Mouse (Mus musculus): ENCODE measurements around the gene Golt1a. TPM values are rescaled to one million over a fixed set of nuclear protein-coding genes. Genes with fewer than 3 reads are reported as not detected.

Golt1a gene
- total and polyA plus RNA-seq, 3 experiments, result not detected

GRCm38 (mm10) chr1:133321267-133321925 lies 11.8 kb downstream of the Golt1a start, which contains the start of gene Kiss1:
Gene Kiss1, plus strand, starts transcription at chr1:133321875.
- peaks cover 10% of the 10 kb centered on the region for H3K9me3 ChIP-seq (replicated peaks; ENCODE audit: low read length)
- no peak within 1 kb of the TSS for H3K27ac ChIP-seq (ENCODE audit: insufficient read depth, low read depth)

GRCm38 (mm10) chr1:133323333-133323732 lies 13.7 kb downstream of the Golt1a start:
- Histone ChIP-seq H3K9ac (ENCODE audit: insufficient read depth, low read depth) (no peak overlapping the region), H3K27ac (ENCODE audit: insufficient read depth, low read depth) (no peak overlapping the region), H3K4me1 (ENCODE audit: control insufficient read depth in 1 of 2, insufficient read depth in 2 of 2) (no peaks in the 10 kb centered on the region; a peak in 1 of 4 replicates), H3K27me3 (replicated peaks) (peaks cover 60% of the 10 kb centered on the region), H3K36me3 (replicated peaks in 1 of 2; ENCODE audit: control insufficient read depth in 1 of 2, insufficient read depth in 1 of 2, low read length in 1 of 2) (no peaks in the 10 kb centered on the region), H3K9me3 (replicated peaks; ENCODE audit: low read length) (peaks cover 6% of the 10 kb centered on the region), H3K4me3 (replicated peaks in 1 of 3; ENCODE audit: low read depth in 2 of 3, low read length in 2 of 3, poor library complexity in 1 of 3) (no peak overlapping the region), H3K79me2 (replicated peaks; ENCODE audit: control insufficient read depth, extremely low read depth, insufficient read depth, poor library complexity, severe bottlenecking) (no peaks in the 10 kb centered on the region), H3K4me2 (ENCODE audit: insufficient read depth, low read depth, poor library complexity, severe bottlenecking) (no peak overlapping the region)
- in situ Hi-C loops (cut with MboI; ENCODE audit: low pct_ligation_motif_present, low pct_unique_long_range_greater_than_20kb, low sequenced_read_pairs), result loop anchor here (10.0 kb wide), 1 partner anchor 281 kb away; no protein-coding TSS in a partner anchor
- TF ChIP-seq JUN (IDR thresholded peaks at IDR 0.05; ENCODE audit: insufficient read depth, low read depth, low read length), result no peak
- no peak for TF ChIP-seq E2F4 (IDR thresholded peaks at IDR 0.05; ENCODE audit: insufficient replicate concordance, low read depth, low read length)
- no peak for TF ChIP-seq PAX5 (IDR thresholded peaks at IDR 0.05; ENCODE audit: low read length)
- TF ChIP-seq POLR2AphosphoS2 (IDR thresholded peaks at IDR 0.05; ENCODE audit: low read depth, low read length), result no peak
- TF ChIP-seq ZKSCAN1 (IDR thresholded peaks at IDR 0.05; ENCODE audit: borderline replicate concordance, low read depth, low read length), result no peak
- no peak for TF ChIP-seq UBTF (IDR thresholded peaks at IDR 0.05; ENCODE audit: low read depth, low read length)
- no peak for TF ChIP-seq CHD1 (IDR thresholded peaks at IDR 0.05; ENCODE audit: low read depth, low read length)
- TF ChIP-seq ZNF384 (IDR thresholded peaks at IDR 0.05; ENCODE audit: low read depth, low read length), result no peak
- TF ChIP-seq RCOR1 (conservative IDR thresholded peaks at IDR 0.05; ENCODE audit: low read depth, low read length), result no peak
- DNase-seq (ENCODE audit: extremely low read depth), result no peak
- dilution Hi-C loops (cut with MboI; ENCODE audit: extremely low pct_ligation_motif_present, extremely low pct_unique_long_range_greater_than_20kb, low sequenced_read_pairs), result no loop called here

More at GRCm38 (mm10) chr1:133321267-133321925, 11.8 kb downstream of the Golt1a start, which contains the start of gene Kiss1:
- H3K9ac ChIP-seq (ENCODE audit: insufficient read depth, low read depth), result no peak within 1 kb of the TSS
- H3K4me3 ChIP-seq (replicated peaks in 1 of 3; ENCODE audit: low read depth in 2 of 3, low read length in 2 of 3, poor library complexity in 1 of 3), result no peak within 1 kb of the TSS
- H3K36me3 ChIP-seq (replicated peaks in 1 of 2; ENCODE audit: control insufficient read depth in 1 of 2, insufficient read depth in 1 of 2, low read length in 1 of 2), result no peaks in the 10 kb centered on the region
- in situ Hi-C loops (cut with MboI; ENCODE audit: low pct_ligation_motif_present, low pct_unique_long_range_greater_than_20kb, low sequenced_read_pairs), result loop anchor here (10.0 kb wide), 1 partner anchor 283 kb away; no protein-coding TSS in a partner anchor
- H3K4me2 ChIP-seq (ENCODE audit: insufficient read depth, low read depth, poor library complexity, severe bottlenecking), result no peak within 1 kb of the TSS
- no peaks in the 10 kb centered on the region for H3K79me2 ChIP-seq (replicated peaks; ENCODE audit: control insufficient read depth, extremely low read depth, insufficient read depth, poor library complexity, severe bottlenecking)
- no peaks in the 10 kb centered on the region; a peak in 1 of 4 replicates for H3K4me1 ChIP-seq (ENCODE audit: control insufficient read depth in 1 of 2, insufficient read depth in 2 of 2)
- TF ChIP-seq ETS1 (conservative IDR thresholded peaks at IDR 0.05; ENCODE audit: low read depth, low read length) (no peak), MEF2A (IDR thresholded peaks at IDR 0.05; ENCODE audit: borderline replicate concordance, low read depth, low read length) (no peak), ZNF384 (IDR thresholded peaks at IDR 0.05; ENCODE audit: low read depth, low read length) (no peak), NELFE (IDR thresholded peaks at IDR 0.05; ENCODE audit: low read depth, low read length) (no peak), RAD21 (IDR thresholded peaks at IDR 0.05; ENCODE audit: low read depth, low read length) (no peak), HCFC1 (IDR thresholded peaks at IDR 0.05; ENCODE audit: low read depth, low read length) (no peak), ZKSCAN1 (IDR thresholded peaks at IDR 0.05; ENCODE audit: borderline replicate concordance, low read depth, low read length) (no peak), ZMIZ1 (IDR thresholded peaks at IDR 0.05; ENCODE audit: low read depth, low read length) (no peak), EP300 (IDR thresholded peaks at IDR 0.05; ENCODE audit: low read length) (no peak), USF2 (conservative IDR thresholded peaks at IDR 0.05; ENCODE audit: low read depth, low read length) (no peak), SIN3A (IDR thresholded peaks at IDR 0.05; ENCODE audit: low read length) (no peak), UBTF (IDR thresholded peaks at IDR 0.05; ENCODE audit: low read depth, low read length) (no peak), BHLHE40 (IDR thresholded peaks at IDR 0.05; ENCODE audit: low read depth, low read length) (no peak)
- no peak for DNase-seq (ENCODE audit: extremely low read depth)
- H3K27me3 ChIP-seq (replicated peaks), result peaks cover 48% of the 10 kb centered on the region
- dilution Hi-C loops (cut with MboI; ENCODE audit: extremely low pct_ligation_motif_present, extremely low pct_unique_long_range_greater_than_20kb, low sequenced_read_pairs), result no loop called here
